Mouse (Mus musculus) cerebral cortex, adult 2 months (tissue): Measurements from ENCODE around the gene Gm3164.

ENCODE experiments used
- WGBS: fragments of 180-500 bp; shearing (Covaris S2); methylation state at CpG from one replicate; pipeline ENCODE4 v1.1.7; 2018; 5-methylcytosine and 5-hydroxymethylcytosine counted together

Gm3164 gene

GRCm38 (mm10) chr14:4414965-4415835 is at the start of gene Gm3164:
Gene Gm3164 (plus strand): TSS chr14:4415448.
- WGBS, result 1% methylated on average over 36 of the region's 59 CpGs

- WGBS, result 85% methylated on average over 3 of the region's 3 CpGs
Measured at GRCm38 (mm10) chr14:4368991-4369390, 46.3 kb upstream of the Gm3164 start.

- 81% methylated on average over 3 of the region's 3 CpGs for WGBS
Measured at GRCm38 (mm10) chr14:4369691-4370090, 45.6 kb upstream of the Gm3164 start.

- 90% methylated on average over 4 of the region's 6 CpGs for WGBS
Measured at GRCm38 (mm10) chr14:4392841-4393530, 22.3 kb upstream of the Gm3164 start.

GRCm38 (mm10) chr14:4397226-4397625 is 18.0 kb upstream of the Gm3164 start, which contains the start of gene Gm3159:
Gene Gm3159 (plus strand): TSS chr14:4397526.
- WGBS, result 76% methylated on average over 2 of the region's 3 CpGs

- 85% methylated on average over 5 of the region's 5 CpGs for WGBS
Measured at GRCm38 (mm10) chr14:4400115-4400789, 15.0 kb upstream of the Gm3164 start.

- WGBS, result 77% methylated on average over 5 of the region's 5 CpGs
Measured at GRCm38 (mm10) chr14:4401245-4401644, 14.0 kb upstream of the Gm3164 start.

- WGBS, result 82% methylated on average over 1 of the region's 1 CpGs
Measured at GRCm38 (mm10) chr14:4409939-4410338, 5.3 kb upstream of the Gm3164 start.

GRCm38 (mm10) chr14:4430692-4431091 is 15.4 kb downstream of the Gm3164 start, which contains the start of gene Gm3173:
Gene Gm3173 (plus strand): TSS chr14:4430992.

GRCm38 (mm10) chr14:4481445-4481844 is 66.2 kb downstream of the Gm3164 start, which contains the start of gene Gm3182:
Gene Gm3182 (plus strand): TSS chr14:4481745.
- 93% methylated on average over 1 of the region's 2 CpGs for WGBS
